Mouse (Mus musculus): Measurements from ENCODE around the gene Clec4b1. TPM values are rescaled to one million over a fixed set of nuclear protein-coding genes. Genes with fewer than 3 reads are reported as not detected.
"Not testable (repeated sequence)": the region's sequence is repeated elsewhere in the genome, so short reads cannot be mapped to it uniquely, and the experiment has no call there.

Clec4b1 gene
- not detected in 2 replicates for total RNA-seq (2014; rRNA removed; ENCODE audit: low replicate concordance)
- not detected in 2 replicates for polyA plus RNA-seq (2015; fragmentation: Nextera tagmentation; extraction: Ambion mirVana)

GRCm38 (mm10) chr6:123049742-123050372 lies at the start of gene Clec4b1:
Gene Clec4b1 (plus strand): TSS chr6:123049962.
- H3K9me3 ChIP-seq (replicated peaks; ENCODE audit: control insufficient read depth, low read length) = peaks cover 9% of the 10 kb centered on the region; the same call in 1 of the 2 replicates
- no peak within 1 kb of the TSS for H3K4me2 ChIP-seq (ENCODE audit: low read depth, low read length)
- no peaks in the 10 kb centered on the region for H3K36me3 ChIP-seq (replicated peaks; ENCODE audit: control insufficient read depth, insufficient read depth, low read length)
- no peak within 1 kb of the TSS for H3K4me3 ChIP-seq (ENCODE audit: low read depth, low read length)
- DNase-seq (ENCODE audit: low spot score) (no peak), ATAC-seq (ENCODE audit: insufficient read depth, low read depth) (no peak)
- 64% methylated on average over 2 of the region's 2 CpGs for WGBS
- H3K27me3 ChIP-seq (ENCODE audit: control insufficient read depth, insufficient read depth, low read length) = no peaks in the 10 kb centered on the region
- TF ChIP-seq CTCF (IDR thresholded peaks at IDR 0.05; ENCODE audit: low read depth) (no peak), EP300 (IDR thresholded peaks at IDR 0.05; ENCODE audit: low read depth) (no peak)
- no peak within 1 kb of the TSS for H3K9ac ChIP-seq (replicated peaks; ENCODE audit: low read depth, low read length)
- H3K4me1 ChIP-seq (ENCODE audit: control insufficient read depth, insufficient read depth) = no peaks in the 10 kb centered on the region
- no peak within 1 kb of the TSS for H3K27ac ChIP-seq (ENCODE audit: low read depth)

- not testable (repeated sequence) for H3K27me3 ChIP-seq (ENCODE audit: control insufficient read depth, insufficient read depth, low read length); DNase-seq (ENCODE audit: low spot score); H3K9me3 ChIP-seq (replicated peaks; ENCODE audit: control insufficient read depth, low read length); H3K9ac ChIP-seq (replicated peaks; ENCODE audit: low read depth, low read length); ATAC-seq (ENCODE audit: insufficient read depth, low read depth); H3K4me1 ChIP-seq (ENCODE audit: control insufficient read depth, insufficient read depth); H3K4me3 ChIP-seq (ENCODE audit: low read depth, low read length); H3K36me3 ChIP-seq (replicated peaks; ENCODE audit: control insufficient read depth, insufficient read depth, low read length); H3K27ac ChIP-seq (ENCODE audit: low read depth); H3K4me2 ChIP-seq (ENCODE audit: low read depth, low read length)
- WGBS = 47% methylated on average over 2 of the region's 2 CpGs
Observed at GRCm38 (mm10) chr6:123004696-123005095, 45.1 kb upstream of the Clec4b1 start.

GRCm38 (mm10) chr6:123005591-123005990 lies 44.2 kb upstream of the Clec4b1 start:
- 45% methylated on average over 1 of the region's 1 CpGs for WGBS
- H3K9ac ChIP-seq (replicated peaks; ENCODE audit: low read depth, low read length) = no peak overlapping the region
- no peak for TF ChIP-seq EP300 (IDR thresholded peaks at IDR 0.05; ENCODE audit: low read depth)
- TF ChIP-seq CTCF (IDR thresholded peaks at IDR 0.05; ENCODE audit: low read depth) = no peak
- no peaks in the 10 kb centered on the region for H3K27me3 ChIP-seq (ENCODE audit: control insufficient read depth, insufficient read depth, low read length)
- H3K4me3 ChIP-seq (ENCODE audit: low read depth, low read length) = no peak overlapping the region
- H3K27ac ChIP-seq (ENCODE audit: low read depth) = no peak overlapping the region
- no peaks in the 10 kb centered on the region for H3K36me3 ChIP-seq (replicated peaks; ENCODE audit: control insufficient read depth, insufficient read depth, low read length)
- no peaks in the 10 kb centered on the region for H3K9me3 ChIP-seq (replicated peaks; ENCODE audit: control insufficient read depth, low read length)
- no peak overlapping the region for H3K4me2 ChIP-seq (ENCODE audit: low read depth, low read length)
- no peaks in the 10 kb centered on the region for H3K4me1 ChIP-seq (ENCODE audit: control insufficient read depth, insufficient read depth)
- no peak for DNase-seq (ENCODE audit: low spot score)
- ATAC-seq (ENCODE audit: insufficient read depth, low read depth) = no peak

GRCm38 (mm10) chr6:123095125-123095843 lies 45.5 kb downstream of the Clec4b1 start:
- H3K36me3 ChIP-seq (replicated peaks; ENCODE audit: control insufficient read depth, insufficient read depth, low read length) = no peaks in the 10 kb centered on the region
- peaks cover 5% of the 10 kb centered on the region; the same call in 1 of the 2 replicates for H3K9me3 ChIP-seq (replicated peaks; ENCODE audit: control insufficient read depth, low read length)
- no peak for DNase-seq (ENCODE audit: low spot score)
- no peak for ATAC-seq (ENCODE audit: insufficient read depth, low read depth)
- no peak overlapping the region for H3K4me2 ChIP-seq (ENCODE audit: low read depth, low read length)
- WGBS = 70% methylated on average over 4 of the region's 4 CpGs
- no peak overlapping the region for H3K4me3 ChIP-seq (ENCODE audit: low read depth, low read length)
- H3K9ac ChIP-seq (replicated peaks; ENCODE audit: low read depth, low read length) = no peak overlapping the region
- no peaks in the 10 kb centered on the region for H3K4me1 ChIP-seq (ENCODE audit: control insufficient read depth, insufficient read depth)
- TF ChIP-seq EP300 (IDR thresholded peaks at IDR 0.05; ENCODE audit: low read depth) = no peak
- H3K27ac ChIP-seq (ENCODE audit: low read depth) = no peak overlapping the region
- no peaks in the 10 kb centered on the region for H3K27me3 ChIP-seq (ENCODE audit: control insufficient read depth, insufficient read depth, low read length)

GRCm38 (mm10) chr6:123106128-123106527 lies 56.4 kb downstream of the Clec4b1 start, which contains the start of gene Clec4a2:
Gene Clec4a2 (plus strand): TSS chr6:123106428.
- H3K36me3 ChIP-seq (replicated peaks; ENCODE audit: control insufficient read depth, insufficient read depth, low read length); H3K4me3 ChIP-seq (ENCODE audit: low read depth, low read length); DNase-seq (ENCODE audit: low spot score); H3K9ac ChIP-seq (replicated peaks; ENCODE audit: low read depth, low read length); H3K27ac ChIP-seq (ENCODE audit: low read depth); H3K4me2 ChIP-seq (ENCODE audit: low read depth, low read length); H3K4me1 ChIP-seq (ENCODE audit: control insufficient read depth, insufficient read depth); H3K27me3 ChIP-seq (ENCODE audit: control insufficient read depth, insufficient read depth, low read length); ATAC-seq (ENCODE audit: insufficient read depth, low read depth): not testable (repeated sequence)
- WGBS = 56% methylated on average over 1 of the region's 1 CpGs
- H3K9me3 ChIP-seq (replicated peaks; ENCODE audit: control insufficient read depth, low read length) = peaks cover 14% of the 10 kb centered on the region

Other genes starting within 250 kb of the Clec4b1 start
- gene Slc2a3, start 248.3 kb upstream of the Clec4b1 start, total RNA-seq (2014; rRNA removed; ENCODE audit: low replicate concordance) = 21.4 and 21.6 TPM in 2 replicates
- 1.7 and 1.8 TPM in 2 replicates for gene Slc2a3, start 248.3 kb upstream of the Clec4b1 start, polyA plus RNA-seq (2015; fragmentation: Nextera tagmentation; extraction: Ambion mirVana)
- 17.8 TPM in 2 replicates for gene Foxj2, start 230.0 kb upstream of the Clec4b1 start, total RNA-seq (2014; rRNA removed; ENCODE audit: low replicate concordance)
- gene Foxj2, start 230.0 kb upstream of the Clec4b1 start, polyA plus RNA-seq (2015; fragmentation: Nextera tagmentation; extraction: Ambion mirVana) = 4.4 and 4.5 TPM in 2 replicates
- 0.46 and 2.9 TPM in 2 replicates for gene C3ar1, start 193.8 kb upstream of the Clec4b1 start, total RNA-seq (2014; rRNA removed; ENCODE audit: low replicate concordance)
- 2.3 and 2.4 TPM in 2 replicates for gene C3ar1, start 193.8 kb upstream of the Clec4b1 start, polyA plus RNA-seq (2015; fragmentation: Nextera tagmentation; extraction: Ambion mirVana)
- 37.7 and 40.3 TPM in 2 replicates for gene Necap1, start 175.5 kb upstream of the Clec4b1 start, total RNA-seq (2014; rRNA removed; ENCODE audit: low replicate concordance)
- 35.9 and 37.0 TPM in 2 replicates for gene Necap1, start 175.5 kb upstream of the Clec4b1 start, polyA plus RNA-seq (2015; fragmentation: Nextera tagmentation; extraction: Ambion mirVana)
- gene Clec4a1, start 128.1 kb upstream of the Clec4b1 start, total RNA-seq (2014; rRNA removed; ENCODE audit: low replicate concordance) = 0.54 TPM in 1 of 2 replicates, not detected in the other
- 1.8 and 2.0 TPM in 2 replicates for gene Clec4a1, start 128.1 kb upstream of the Clec4b1 start, polyA plus RNA-seq (2015; fragmentation: Nextera tagmentation; extraction: Ambion mirVana)
- gene Clec4a3, start 97.4 kb upstream of the Clec4b1 start, total RNA-seq (2014; rRNA removed; ENCODE audit: low replicate concordance) = 1.3 and 2.7 TPM in 2 replicates
- 2.5 and 3.4 TPM in 2 replicates for gene Clec4a3, start 97.4 kb upstream of the Clec4b1 start, polyA plus RNA-seq (2015; fragmentation: Nextera tagmentation; extraction: Ambion mirVana)
- gene Clec4a4, start 59.6 kb upstream of the Clec4b1 start, total RNA-seq (2014; rRNA removed; ENCODE audit: low replicate concordance) = not detected in 2 replicates
- gene Clec4a4, start 59.6 kb upstream of the Clec4b1 start, polyA plus RNA-seq (2015; fragmentation: Nextera tagmentation; extraction: Ambion mirVana) = not detected in 2 replicates
- gene Clec4a2, start 56.5 kb downstream of the Clec4b1 start, total RNA-seq (2014; rRNA removed; ENCODE audit: low replicate concordance) = 0.35 and 0.38 TPM in 2 replicates
- 2.6 and 2.7 TPM in 2 replicates for gene Clec4a2, start 56.5 kb downstream of the Clec4b1 start, polyA plus RNA-seq (2015; fragmentation: Nextera tagmentation; extraction: Ambion mirVana)
- gene Clec4b2, start 122.9 kb downstream of the Clec4b1 start, total RNA-seq (2014; rRNA removed; ENCODE audit: low replicate concordance) = not detected in 2 replicates
- not detected in 2 replicates for gene Clec4b2, start 122.9 kb downstream of the Clec4b1 start, polyA plus RNA-seq (2015; fragmentation: Nextera tagmentation; extraction: Ambion mirVana)
- 4.8 TPM in 1 of 2 replicates, not detected in the other for gene Clec4n, start 179.9 kb downstream of the Clec4b1 start, total RNA-seq (2014; rRNA removed; ENCODE audit: low replicate concordance)
- gene Clec4n, start 179.9 kb downstream of the Clec4b1 start, polyA plus RNA-seq (2015; fragmentation: Nextera tagmentation; extraction: Ambion mirVana) = 3.4 and 3.5 TPM in 2 replicates
- gene Clec4d, start 212.1 kb downstream of the Clec4b1 start, total RNA-seq (2014; rRNA removed; ENCODE audit: low replicate concordance) = 0.46 TPM in 1 of 2 replicates, not detected in the other
- gene Clec4d, start 212.1 kb downstream of the Clec4b1 start, polyA plus RNA-seq (2015; fragmentation: Nextera tagmentation; extraction: Ambion mirVana) = 0.19 and 0.32 TPM in 2 replicates
- 0.08 and 0.15 TPM in 2 replicates for gene Clec4e, start 239.9 kb downstream of the Clec4b1 start, total RNA-seq (2014; rRNA removed; ENCODE audit: low replicate concordance)
- 0.04 and 0.29 TPM in 2 replicates for gene Clec4e, start 239.9 kb downstream of the Clec4b1 start, polyA plus RNA-seq (2015; fragmentation: Nextera tagmentation; extraction: Ambion mirVana)